Mouse (Mus musculus): ENCODE data around the gene Cacna1g. TPM values are rescaled to one million over a fixed set of nuclear protein-coding genes. Genes with fewer than 3 reads are reported as not detected.

Cacna1g gene
- polyA plus RNA-seq, 1 experiment, result not detected

- Histone ChIP-seq H3K4me3 (ENCODE audit: insufficient read depth, low read depth, low read length) (peak overlapping the region; percentile 91), H3K4me1 (ENCODE audit: control insufficient read depth, insufficient read depth, low read length) (peaks cover 51% of the 10 kb centered on the region), H3K27ac (ENCODE audit: insufficient read depth, low read depth, low read length) (peak overlapping the region; percentile 67)
- TF ChIP-seq CTCF (IDR thresholded peaks at IDR 0.05; ENCODE audit: insufficient read depth, low read depth, low read length), result no peak
- TF ChIP-seq POLR2A (IDR thresholded peaks at IDR 0.05; ENCODE audit: insufficient read depth, low read depth, low read length), result no peak
- under 1% methylated on average over 51 of the region's 52 CpGs for WGBS
Observed at GRCm38 (mm10) chr11:94472916-94473706, 887 bp downstream of the Cacna1g start.

- no peak for TF ChIP-seq POLR2A (IDR thresholded peaks at IDR 0.05; ENCODE audit: insufficient read depth, low read depth, low read length)
- Histone ChIP-seq H3K4me3 (ENCODE audit: insufficient read depth, low read depth, low read length) (peak overlapping the region; percentile 91), H3K27ac (ENCODE audit: insufficient read depth, low read depth, low read length) (peak overlapping the region; percentile 67), H3K4me1 (ENCODE audit: control insufficient read depth, insufficient read depth, low read length) (peaks cover 55% of the 10 kb centered on the region)
- 1% methylated on average over 15 of the region's 15 CpGs for WGBS
Observed at GRCm38 (mm10) chr11:94472585-94472915, 1.4 kb downstream of the Cacna1g start.

- H3K4me1 ChIP-seq (ENCODE audit: control insufficient read depth, insufficient read depth, low read length), result peaks cover 58% of the 10 kb centered on the region
- 11% methylated on average over 17 of the region's 17 CpGs for WGBS
- H3K27ac ChIP-seq (ENCODE audit: insufficient read depth, low read depth, low read length), result peak overlapping the region; percentile 68
Observed at GRCm38 (mm10) chr11:94471740-94472584, 2.0 kb downstream of the Cacna1g start.

GRCm38 (mm10) chr11:94470391-94470790, 3.6 kb downstream of the Cacna1g start:
- peak overlapping the region; percentile 59 for H3K27ac ChIP-seq (ENCODE audit: insufficient read depth, low read depth, low read length)
- H3K4me3 ChIP-seq (ENCODE audit: insufficient read depth, low read depth, low read length), result peak overlapping the region; percentile 29
- WGBS, result 18% methylated on average over 6 of the region's 7 CpGs
- TF ChIP-seq CTCF (IDR thresholded peaks at IDR 0.05; ENCODE audit: insufficient read depth, low read depth, low read length) (no peak), POLR2A (IDR thresholded peaks at IDR 0.05; ENCODE audit: insufficient read depth, low read depth, low read length) (no peak)
- H3K4me1 ChIP-seq (ENCODE audit: control insufficient read depth, insufficient read depth, low read length), result peaks cover 67% of the 10 kb centered on the region

More at GRCm38 (mm10) chr11:94471740-94472584, 2.0 kb downstream of the Cacna1g start:
- H3K4me3 ChIP-seq (ENCODE audit: insufficient read depth, low read depth, low read length), result peak overlapping the region; percentile 91
- TF ChIP-seq POLR2A (IDR thresholded peaks at IDR 0.05; ENCODE audit: insufficient read depth, low read depth, low read length), result no peak
- no peak for TF ChIP-seq CTCF (IDR thresholded peaks at IDR 0.05; ENCODE audit: insufficient read depth, low read depth, low read length)

- Histone ChIP-seq H3K27ac (ENCODE audit: insufficient read depth, low read depth, low read length) (peak overlapping the region; percentile 53), H3K4me3 (ENCODE audit: insufficient read depth, low read depth, low read length) (no peak overlapping the region), H3K4me1 (ENCODE audit: control insufficient read depth, insufficient read depth, low read length) (peaks cover 64% of the 10 kb centered on the region)
- 20% methylated on average over 7 of the region's 9 CpGs for WGBS
- no peak for TF ChIP-seq POLR2A (IDR thresholded peaks at IDR 0.05; ENCODE audit: insufficient read depth, low read depth, low read length)
- TF ChIP-seq CTCF (IDR thresholded peaks at IDR 0.05; ENCODE audit: insufficient read depth, low read depth, low read length), result no peak
Observed at GRCm38 (mm10) chr11:94469136-94470064, 4.6 kb downstream of the Cacna1g start.

GRCm38 (mm10) chr11:94468582-94469064, 5.4 kb downstream of the Cacna1g start:
- 8% methylated on average over 4 of the region's 4 CpGs for WGBS
- H3K4me1 ChIP-seq (ENCODE audit: control insufficient read depth, insufficient read depth, low read length), result peaks cover 63% of the 10 kb centered on the region
- TF ChIP-seq CTCF (IDR thresholded peaks at IDR 0.05; ENCODE audit: insufficient read depth, low read depth, low read length) (no peak), POLR2A (IDR thresholded peaks at IDR 0.05; ENCODE audit: insufficient read depth, low read depth, low read length) (no peak)
- peak overlapping the region; percentile 53 for H3K27ac ChIP-seq (ENCODE audit: insufficient read depth, low read depth, low read length)
- H3K4me3 ChIP-seq (ENCODE audit: insufficient read depth, low read depth, low read length), result no peak overlapping the region

- peaks cover 58% of the 10 kb centered on the region for H3K4me1 ChIP-seq (ENCODE audit: control insufficient read depth, insufficient read depth, low read length)
- no peak overlapping the region for H3K4me3 ChIP-seq (ENCODE audit: insufficient read depth, low read depth, low read length)
- TF ChIP-seq CTCF (IDR thresholded peaks at IDR 0.05; ENCODE audit: insufficient read depth, low read depth, low read length), result no peak
- TF ChIP-seq POLR2A (IDR thresholded peaks at IDR 0.05; ENCODE audit: insufficient read depth, low read depth, low read length), result no peak
- no peak overlapping the region for H3K27ac ChIP-seq (ENCODE audit: insufficient read depth, low read depth, low read length)
- 59% methylated on average over 17 of the region's 17 CpGs for WGBS
Observed at GRCm38 (mm10) chr11:94466333-94466855, 7.6 kb downstream of the Cacna1g start.

- Histone ChIP-seq H3K4me1 (ENCODE audit: control insufficient read depth, insufficient read depth, low read length) (peaks cover 61% of the 10 kb centered on the region), H3K27ac (ENCODE audit: insufficient read depth, low read depth, low read length) (no peak overlapping the region), H3K4me3 (ENCODE audit: insufficient read depth, low read depth, low read length) (no peak overlapping the region)
- TF ChIP-seq CTCF (IDR thresholded peaks at IDR 0.05; ENCODE audit: insufficient read depth, low read depth, low read length) (no peak), POLR2A (IDR thresholded peaks at IDR 0.05; ENCODE audit: insufficient read depth, low read depth, low read length) (no peak)
- 58% methylated on average over 2 of the region's 2 CpGs for WGBS
Observed at GRCm38 (mm10) chr11:94464170-94464569, 9.8 kb downstream of the Cacna1g start.

All from olfactory bulb, adult 2 months (tissue).